Mouse (Mus musculus) adrenal gland (tissue): ENCODE data around the gene Tspan4.

Experiments used
- intact Hi-C: fragments of 180-260 bp; cut with DNase I; formaldehyde crosslinking; loops from one replicate; pipeline ENCODE4 v1.15.1; 2025
- long read RNA-seq, 2 experiments: library from polyadenylated mRNA; unstranded; transcript quantifications; one replicate each; pipeline ENCODE4 v2.0.0; 2020; ENCODE audit warnings: borderline replicate concordance in 1 of 2; ENCODE audit not compliant: insufficient replicate concordance in 1 of 2

Gene Tspan4
- long read RNA-seq, experiment 1, transcript Tspan4-202 (8 exons, 1,281 nt) = minor isoform, 31 of 92 reads
- long read RNA-seq, experiment 1, transcript Tspan4-201 (8 exons, 1,466 nt) = major isoform, 48 of 92 reads
- long read RNA-seq, experiment 1, partial matches to known transcripts = 9 of 92 reads
- long read RNA-seq, experiment 1, other reads (novel, unspliced or antisense) = 4 of 92 reads
- long read RNA-seq, experiment 2, transcript Tspan4-202 (8 exons, 1,281 nt) = minor isoform, 75 of 235 reads
- long read RNA-seq, experiment 2, transcript Tspan4-201 (8 exons, 1,466 nt) = major isoform, 139 of 235 reads
- long read RNA-seq, experiment 2, partial matches to known transcripts = 13 of 235 reads
- long read RNA-seq, experiment 2, other reads (novel, unspliced or antisense) = 8 of 235 reads

DNA sequence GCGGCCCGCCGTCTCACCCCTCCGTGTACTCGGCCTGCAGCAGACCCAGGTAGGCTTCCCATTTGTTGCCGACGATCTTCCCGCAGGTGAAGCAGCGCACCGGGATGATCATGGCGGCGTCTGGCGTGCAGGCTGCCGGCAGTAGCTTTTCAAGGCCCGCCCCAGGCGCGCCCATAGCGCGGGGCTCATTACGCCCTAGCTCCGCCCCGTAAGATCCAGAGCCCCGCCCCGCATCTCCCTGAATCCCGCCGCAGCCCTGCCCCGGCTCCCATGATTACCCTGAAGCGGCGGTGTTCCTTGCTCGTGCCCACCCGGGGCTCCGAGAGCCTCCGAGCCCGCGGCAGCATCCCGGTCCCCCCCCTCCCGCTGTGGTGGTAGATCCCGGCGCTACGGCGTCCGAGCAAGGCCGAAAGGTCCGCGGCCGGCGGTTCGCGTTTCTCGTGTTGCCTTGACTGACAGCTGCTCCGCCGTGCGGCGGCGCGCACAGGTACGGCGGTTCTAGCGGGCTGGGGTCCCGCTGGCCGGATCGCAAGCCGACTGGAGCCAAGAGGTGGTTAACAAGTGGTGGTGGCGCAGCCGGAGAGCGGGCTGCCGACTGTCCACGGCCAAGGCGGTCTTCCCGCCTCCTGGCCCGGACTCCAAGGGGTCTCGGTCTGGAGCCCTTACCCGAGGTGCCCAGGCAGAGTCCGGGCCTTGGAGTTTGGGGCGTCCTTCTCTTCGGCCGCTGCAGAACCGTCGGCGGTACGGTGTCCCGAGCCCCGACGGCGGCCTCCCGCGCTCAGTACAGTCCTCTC lies at the start of gene Tspan4, which contains the start of gene Polr2l:
Gene Tspan4 (plus strand): TSS at position 230 of the 794 bp plus-strand sequence.
Gene Polr2l (minus strand): TSS at position 122 of the 794 bp plus-strand sequence.
- intact Hi-C loops = no loop called here

- intact Hi-C loops = no loop called here
Measured at GRCm38 (mm10) chr7:141426948-141427730, 47.9 kb upstream of the Tspan4 start.

- intact Hi-C loops = no loop called here
Measured at GRCm38 (mm10) chr7:141428701-141429100, 46.3 kb upstream of the Tspan4 start.

GRCm38 (mm10) chr7:141429310-141429709 lies 45.7 kb upstream of the Tspan4 start, which contains the start of gene Cend1:
Gene Cend1, minus strand, starts transcription at chr7:141429491.
- intact Hi-C loops = no loop called here

- intact Hi-C loops = no loop called here
Measured at GRCm38 (mm10) chr7:141429840-141430584, 45.0 kb upstream of the Tspan4 start.

DNA sequence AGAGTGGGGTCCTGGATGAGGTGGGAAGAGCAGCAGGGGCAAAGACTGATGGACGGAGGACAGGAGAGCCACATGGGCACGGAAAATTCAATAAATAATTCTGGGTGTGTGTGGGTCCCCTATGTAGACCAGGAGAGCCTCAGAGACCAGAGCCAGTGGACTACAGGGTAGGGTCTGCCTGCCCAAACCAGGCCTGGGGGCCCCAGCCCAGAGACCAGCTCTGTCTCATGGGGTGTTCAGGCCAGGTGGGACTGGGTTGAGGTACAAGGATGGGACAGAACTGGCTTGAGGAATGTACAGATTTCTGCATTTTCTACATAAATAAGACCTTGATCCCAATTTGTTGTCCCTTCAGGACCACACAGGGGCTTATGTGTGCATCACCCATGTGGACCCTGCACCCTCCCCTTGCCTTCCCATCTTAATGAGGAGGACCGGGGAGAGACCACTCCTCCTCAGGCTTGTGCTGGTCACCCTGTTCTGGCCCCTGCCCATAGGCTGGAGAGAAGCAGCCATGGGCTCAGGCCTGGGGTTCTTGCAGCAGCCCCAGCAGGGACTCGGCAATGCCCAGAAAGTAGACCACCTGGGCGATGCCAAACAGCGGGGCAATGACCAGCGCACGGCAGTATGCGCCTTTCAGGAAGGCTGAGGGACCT lies 44.3 kb upstream of the Tspan4 start:
- intact Hi-C loops = no loop called here

DNA sequence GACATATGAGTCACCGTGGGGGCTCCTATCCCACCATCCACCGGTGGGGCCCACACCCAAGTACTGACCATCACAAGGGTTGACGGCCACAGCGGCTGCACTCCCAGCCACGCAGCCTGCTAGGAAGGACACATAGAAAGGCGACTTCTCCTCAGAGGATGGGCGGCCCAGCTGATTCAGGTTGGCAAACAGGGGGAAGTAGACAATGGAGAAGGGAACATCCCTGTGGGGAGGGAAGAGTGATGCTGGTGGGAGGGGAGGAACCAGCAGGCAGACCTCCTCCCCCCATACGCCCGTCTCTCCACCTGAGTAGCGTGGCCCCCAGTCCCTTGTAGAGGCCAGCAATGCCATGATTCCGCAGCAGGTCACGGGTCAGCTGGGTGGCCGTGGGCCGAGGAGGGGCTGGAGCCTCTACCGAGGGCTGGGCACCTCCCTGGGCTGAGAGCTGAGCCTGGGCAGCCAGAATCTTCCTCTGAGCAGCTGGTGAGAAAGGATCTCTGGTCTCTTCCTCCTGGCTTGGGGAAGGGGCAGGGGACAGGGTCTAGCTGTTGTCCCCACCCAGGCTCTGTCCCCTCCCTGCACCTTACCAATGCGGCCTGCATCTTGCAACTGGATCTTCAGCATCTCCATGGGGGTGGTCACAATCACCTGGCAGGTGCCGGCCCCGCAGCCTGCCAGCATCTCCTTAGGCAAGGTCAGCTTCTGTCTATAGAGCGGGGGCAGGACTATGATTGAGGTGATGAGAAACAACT lies 43.4 kb upstream of the Tspan4 start:
- intact Hi-C loops = no loop called here

- intact Hi-C loops = no loop called here
Measured at GRCm38 (mm10) chr7:141432186-141432611, 42.8 kb upstream of the Tspan4 start.

GRCm38 (mm10) chr7:141432741-141433516 lies 42.1 kb upstream of the Tspan4 start:
- intact Hi-C loops = no loop called here

DNA sequence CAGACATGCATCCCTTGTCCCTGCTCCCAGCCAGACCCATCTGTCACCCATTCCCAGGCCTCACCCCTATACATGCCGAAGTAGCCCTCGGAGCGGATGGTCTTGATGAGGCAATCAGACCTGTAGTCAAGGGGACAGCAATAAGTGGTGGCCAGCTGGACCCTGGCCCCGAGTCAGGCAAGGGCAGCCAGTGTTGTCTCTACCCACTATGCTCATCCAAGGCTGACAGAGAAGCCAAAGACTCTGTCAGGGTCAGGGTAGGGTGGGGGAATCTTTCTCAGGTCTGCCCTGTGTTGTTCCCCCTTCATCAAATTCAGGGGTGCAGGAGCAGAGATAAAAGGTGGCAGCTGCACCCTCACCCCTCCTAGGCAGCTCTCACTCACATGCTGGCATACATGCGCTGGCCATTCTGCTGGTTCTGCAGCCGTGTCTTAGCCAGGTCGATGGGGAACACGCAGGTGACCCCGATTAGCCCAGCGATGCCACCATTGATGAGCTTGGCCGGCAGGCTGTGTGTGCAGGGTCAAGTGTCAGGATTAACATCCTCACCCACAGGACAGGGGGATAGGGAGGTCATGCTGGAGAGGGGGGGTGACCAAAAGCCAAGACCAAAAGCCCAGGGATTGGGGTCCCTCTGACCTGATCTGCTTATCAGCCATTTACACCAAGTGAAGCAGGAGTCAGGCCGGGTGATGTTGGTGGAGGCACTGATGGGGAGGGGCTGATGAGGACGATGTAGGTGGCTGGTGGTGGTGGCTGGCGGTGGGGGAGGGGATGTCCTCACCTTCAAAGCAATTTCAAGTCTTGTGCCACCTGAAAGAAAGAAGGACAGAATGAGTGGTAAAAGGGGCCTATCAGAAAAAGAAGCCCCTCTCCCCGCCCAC lies 41.3 kb upstream of the Tspan4 start:
- intact Hi-C loops = no loop called here

GRCm38 (mm10) chr7:141434464-141434863 lies 40.6 kb upstream of the Tspan4 start:
- intact Hi-C loops = no loop called here

GRCm38 (mm10) chr7:141435129-141435855 lies 39.7 kb upstream of the Tspan4 start:
- intact Hi-C loops = no loop called here

GRCm38 (mm10) chr7:141435856-141436522 lies 39.1 kb upstream of the Tspan4 start:
- intact Hi-C loops = no loop called here

- intact Hi-C loops = no loop called here
Measured at GRCm38 (mm10) chr7:141436523-141436892, 38.5 kb upstream of the Tspan4 start.

DNA sequence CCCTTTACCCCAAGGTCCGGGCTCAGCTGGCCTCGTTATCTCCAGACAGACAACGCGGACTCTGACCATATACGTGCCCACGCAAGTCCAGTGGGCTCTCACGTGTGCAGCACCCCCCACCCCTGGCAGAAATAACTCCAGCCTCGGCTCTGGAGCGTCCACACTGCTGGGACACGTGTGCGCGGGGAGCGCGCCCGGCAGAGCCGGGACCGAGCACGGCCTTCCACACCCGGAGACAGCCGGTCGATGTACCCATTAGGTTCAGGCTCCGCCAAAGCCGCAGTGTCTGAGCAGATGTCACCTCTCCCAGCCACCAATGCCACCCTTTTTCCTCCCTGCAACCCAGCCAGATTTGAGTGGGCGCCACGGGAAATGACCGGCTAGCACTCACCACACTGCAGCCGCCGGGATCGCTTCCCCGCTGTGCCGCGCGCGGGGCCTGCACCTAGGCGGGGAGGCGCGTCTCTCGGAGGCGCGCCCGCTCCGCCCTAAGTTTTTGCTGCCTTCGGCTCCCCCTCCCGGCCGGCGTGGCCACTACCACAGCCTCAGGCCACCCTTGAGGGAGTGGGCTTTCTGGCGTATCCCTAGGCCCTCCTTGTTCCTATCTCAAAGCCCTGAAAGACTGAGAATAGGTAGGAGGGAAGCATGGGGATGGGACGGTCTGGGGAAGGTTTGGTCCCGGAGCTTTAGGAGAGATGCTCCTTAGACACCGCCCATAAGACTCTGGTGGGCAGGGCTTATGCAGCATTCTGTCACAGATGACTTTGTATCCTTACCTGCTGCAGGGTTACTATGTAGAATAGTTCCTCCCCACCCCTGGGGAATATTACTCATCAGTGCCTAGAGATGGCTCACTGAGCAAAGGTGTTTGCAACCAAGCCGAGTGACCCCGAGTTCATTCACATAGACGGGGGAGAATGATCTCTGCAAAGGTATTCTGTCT lies 37.6 kb upstream of the Tspan4 start, which contains the start of gene Slc25a22:
Gene Slc25a22 (minus strand): TSS at position 715 of the 943 bp plus-strand sequence.
- intact Hi-C loops = loop anchor here (1.0 kb wide), 1 partner anchor 28 kb away; no protein-coding TSS in a partner anchor
